Mouse (Mus musculus) regulatory T cell (primary cell): ENCODE data around the gene 4930469K13Rik.
"Not testable (repeated sequence)": the region's sequence is repeated elsewhere in the genome, so short reads cannot be mapped to it uniquely, and the experiment has no call there.

Source experiments
- in situ Hi-C: fragments of 300-600 bp; cut with MboI, MseI; formaldehyde crosslinking; loops from one replicate; pipeline ENCODE4 v1.15.1; 2025; ENCODE audit warnings: high pct_unique_total_duplicates

4930469K13Rik gene

GRCm38 (mm10) chr11:34098422-34098821 is at the start of gene 4930469K13Rik:
Gene 4930469K13Rik, minus strand, starts transcription at chr11:34098554.
- in situ Hi-C loops: loop anchor here (25.0 kb wide), 1 partner anchor 614 kb away; no protein-coding TSS in a partner anchor

- in situ Hi-C loops: no loop called here
Observed at GRCm38 (mm10) chr11:34146934-34147333, 48.6 kb upstream of the 4930469K13Rik start.

- in situ Hi-C loops: no loop called here
Observed at GRCm38 (mm10) chr11:34144421-34144820, 46.1 kb upstream of the 4930469K13Rik start.

GRCm38 (mm10) chr11:34143984-34144383 is 45.6 kb upstream of the 4930469K13Rik start:
- in situ Hi-C loops: no loop called here

GRCm38 (mm10) chr11:34139296-34139695 is 40.9 kb upstream of the 4930469K13Rik start:
- in situ Hi-C loops: no loop called here

GRCm38 (mm10) chr11:34128412-34128811 is 30.1 kb upstream of the 4930469K13Rik start:
- in situ Hi-C loops: no loop called here

GRCm38 (mm10) chr11:34125727-34126126 is 27.4 kb upstream of the 4930469K13Rik start:
- in situ Hi-C loops: not testable (repeated sequence)

- in situ Hi-C loops: no loop called here
Observed at GRCm38 (mm10) chr11:34124852-34125251, 26.5 kb upstream of the 4930469K13Rik start.

- in situ Hi-C loops: no loop called here
Observed at GRCm38 (mm10) chr11:34123147-34123546, 24.8 kb upstream of the 4930469K13Rik start.

- in situ Hi-C loops: no loop called here
Observed at GRCm38 (mm10) chr11:34118319-34118718, 20.0 kb upstream of the 4930469K13Rik start.

GRCm38 (mm10) chr11:34117581-34117980 is 19.2 kb upstream of the 4930469K13Rik start:
- in situ Hi-C loops: no loop called here

- in situ Hi-C loops: no loop called here
Observed at GRCm38 (mm10) chr11:34116572-34117135, 18.3 kb upstream of the 4930469K13Rik start.

- in situ Hi-C loops: no loop called here
Observed at GRCm38 (mm10) chr11:34113760-34114159, 15.4 kb upstream of the 4930469K13Rik start.

GRCm38 (mm10) chr11:34112781-34113380 is 14.5 kb upstream of the 4930469K13Rik start:
- in situ Hi-C loops: no loop called here

- in situ Hi-C loops: no loop called here
Observed at GRCm38 (mm10) chr11:34111940-34112339, 13.6 kb upstream of the 4930469K13Rik start.

- in situ Hi-C loops: no loop called here
Observed at GRCm38 (mm10) chr11:34109260-34109659, 10.9 kb upstream of the 4930469K13Rik start.

- in situ Hi-C loops: no loop called here
Observed at GRCm38 (mm10) chr11:34104919-34105318, 6.6 kb upstream of the 4930469K13Rik start.

- in situ Hi-C loops: no loop called here
Observed at GRCm38 (mm10) chr11:34101827-34102226, 3.5 kb upstream of the 4930469K13Rik start.

- in situ Hi-C loops: loop anchor here (25.0 kb wide), 1 partner anchor 625 kb away; no protein-coding TSS in a partner anchor
Observed at GRCm38 (mm10) chr11:34087064-34087463, 11.3 kb downstream of the 4930469K13Rik start.

- in situ Hi-C loops: loop anchor here (25.0 kb wide), 1 partner anchor 626 kb away; no protein-coding TSS in a partner anchor
Observed at GRCm38 (mm10) chr11:34086164-34086751, 12.1 kb downstream of the 4930469K13Rik start.

- in situ Hi-C loops: loop anchor here (25.0 kb wide), 1 partner anchor 628 kb away; no protein-coding TSS in a partner anchor
Observed at GRCm38 (mm10) chr11:34084639-34085038, 13.7 kb downstream of the 4930469K13Rik start.

- in situ Hi-C loops: loop anchor here (25.0 kb wide), 1 partner anchor 629 kb away; no protein-coding TSS in a partner anchor
Observed at GRCm38 (mm10) chr11:34083795-34084194, 14.6 kb downstream of the 4930469K13Rik start.
